Mouse (Mus musculus) embryo, embryonic 10 days (tissue): ENCODE data around the gene Ms4a6c.
"Not testable (repeated sequence)": the region's sequence is repeated elsewhere in the genome, so short reads cannot be mapped to it uniquely, and the experiment has no call there.

ENCODE experiments used
- DNase-seq: peaks from one replicate; pipeline ENCODE4 v3.0.0-alpha.2; 2015; ENCODE audit warnings: low spot score

Gene Ms4a6c

DNA sequence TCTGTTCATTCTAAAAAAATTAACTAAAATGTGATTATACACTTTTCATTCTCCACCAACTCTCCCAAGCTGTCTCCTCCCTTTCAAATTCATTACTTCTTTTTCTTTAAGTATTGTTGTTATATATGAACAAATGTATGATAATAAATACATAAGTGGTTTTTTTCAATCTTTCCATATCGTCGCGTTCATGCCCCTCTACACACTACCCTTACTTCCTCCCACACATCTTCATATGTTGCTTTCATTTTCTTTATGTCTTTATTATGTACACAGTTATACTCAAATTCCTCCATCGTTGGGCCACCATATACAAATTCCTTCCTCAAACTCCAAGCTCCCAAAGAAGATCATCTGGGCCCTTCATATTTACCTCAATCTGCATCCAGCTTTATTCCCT lies 32.2 kb downstream of the Ms4a6c start:
- DNase-seq: no peak

DNA sequence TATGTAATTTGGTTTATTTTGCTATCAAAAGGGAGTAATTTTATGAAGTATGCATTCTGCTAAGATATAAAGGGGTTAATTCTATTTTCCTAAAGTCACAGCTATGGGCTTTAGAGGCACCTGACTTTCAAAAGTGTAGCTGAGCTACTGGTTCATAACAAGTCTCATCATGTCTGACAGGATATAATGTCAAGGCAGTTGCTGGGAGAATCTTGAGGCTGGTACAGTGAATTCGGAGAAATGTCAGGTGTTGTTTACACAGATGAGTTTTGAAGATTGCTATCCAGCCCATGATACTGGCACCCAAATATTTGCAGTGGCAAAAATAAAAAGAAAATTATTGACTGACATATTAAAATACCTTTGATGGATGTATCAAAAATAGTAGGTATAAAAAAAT lies 35.7 kb downstream of the Ms4a6c start:
- DNase-seq: no peak

DNA sequence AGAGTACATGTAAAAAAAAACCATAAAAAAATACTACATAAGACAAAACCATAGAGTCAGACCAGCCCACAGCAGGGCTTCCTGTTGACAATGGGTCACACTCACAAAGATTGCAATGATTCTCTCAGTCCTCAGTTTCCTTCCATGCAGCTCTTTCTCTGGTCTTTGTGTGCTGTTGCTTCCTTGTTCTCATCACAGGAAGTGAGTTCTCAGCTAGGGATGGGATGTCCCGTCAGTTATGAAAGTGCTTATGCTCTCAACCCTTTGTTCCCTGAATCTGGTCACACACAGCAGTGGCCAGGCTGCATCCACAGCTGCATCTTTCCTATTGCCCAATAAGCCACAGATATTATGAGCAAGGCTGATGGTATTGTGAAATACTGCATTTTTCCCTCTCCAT lies 44.3 kb downstream of the Ms4a6c start:
- no peak for DNase-seq

DNA sequence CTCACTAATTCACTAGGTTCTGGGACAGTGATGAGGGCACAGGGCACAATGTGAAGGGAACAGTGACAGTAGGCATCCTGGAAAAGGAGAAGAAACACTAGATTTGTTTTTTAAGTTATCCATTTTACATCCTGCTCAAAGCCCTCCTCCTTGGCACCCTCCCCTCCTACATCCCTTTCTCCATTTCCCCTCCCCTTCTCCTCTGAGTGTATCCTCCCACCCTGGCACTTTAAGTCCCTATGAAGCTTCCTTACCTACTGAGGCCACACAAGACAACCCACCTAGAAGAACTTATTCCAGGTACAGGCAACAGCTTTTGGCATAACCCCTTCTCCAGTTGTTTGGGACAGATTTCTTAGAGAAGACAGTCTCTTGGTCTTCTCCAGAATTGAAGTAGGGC lies 47.1 kb downstream of the Ms4a6c start, which contains the start of gene Ms4a6b:
Gene Ms4a6b, plus strand, starts transcription at position 267 of the 400 bp plus-strand sequence.
- DNase-seq: no peak

DNA sequence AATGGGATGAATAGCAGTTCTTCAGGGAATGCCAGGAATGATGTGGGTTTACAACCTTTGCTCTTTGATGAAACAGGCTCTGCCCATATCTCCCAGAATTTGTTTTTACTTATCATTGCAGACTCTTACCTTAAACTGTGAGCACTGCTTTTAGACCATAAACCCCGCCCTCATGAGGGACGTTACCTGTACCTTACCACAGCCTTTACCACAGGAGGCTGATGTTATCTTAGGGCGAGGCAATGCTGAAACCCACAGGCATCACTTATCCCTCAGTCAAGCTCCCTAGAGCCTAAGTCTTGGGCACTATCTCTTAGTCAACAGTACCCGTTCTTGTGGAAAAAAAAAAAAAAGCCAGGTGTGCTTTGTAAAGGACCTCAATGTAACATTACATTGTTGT lies 47.7 kb downstream of the Ms4a6c start:
- DNase-seq: no peak

DNA sequence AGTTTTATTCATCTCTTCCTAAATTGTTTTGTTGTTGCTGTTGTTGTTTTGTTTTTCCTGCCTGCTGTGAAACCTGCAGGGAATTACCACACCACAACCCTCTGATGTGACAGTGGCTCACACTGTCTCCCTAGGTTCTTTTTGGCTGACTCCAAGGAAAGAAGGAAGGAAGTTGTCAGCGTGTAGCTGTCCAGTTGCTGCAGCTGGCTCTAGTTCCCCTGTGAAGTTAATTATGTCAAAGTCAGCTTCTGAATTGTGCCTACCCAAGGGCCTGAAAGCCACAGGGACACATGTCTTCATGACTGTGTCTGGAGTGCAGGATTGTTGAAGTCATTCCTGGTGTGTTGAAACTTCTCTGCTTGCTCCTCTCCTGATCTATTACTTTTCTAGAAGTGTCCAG lies 48.2 kb downstream of the Ms4a6c start:
- not testable (repeated sequence) for DNase-seq

DNA sequence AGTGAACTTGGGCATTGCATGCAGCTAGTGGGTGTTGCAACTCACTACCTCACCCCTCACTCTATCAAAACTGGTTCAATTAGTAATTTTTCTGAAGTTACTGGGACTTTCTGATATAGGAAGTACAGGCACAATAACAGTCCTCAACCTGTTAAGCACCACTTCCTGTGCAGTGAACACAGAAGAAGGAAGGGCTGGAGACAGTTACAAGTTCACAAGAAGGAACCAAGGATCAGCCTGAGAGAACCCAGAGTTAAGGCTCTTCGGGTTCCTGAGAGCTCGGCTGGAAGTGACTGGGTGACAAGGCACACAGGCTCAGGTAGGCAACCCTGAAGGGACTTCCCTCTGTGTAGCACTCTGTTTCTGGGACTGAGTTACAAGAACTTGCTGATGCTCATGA lies 49.2 kb downstream of the Ms4a6c start:
- not testable (repeated sequence) for DNase-seq

DNA sequence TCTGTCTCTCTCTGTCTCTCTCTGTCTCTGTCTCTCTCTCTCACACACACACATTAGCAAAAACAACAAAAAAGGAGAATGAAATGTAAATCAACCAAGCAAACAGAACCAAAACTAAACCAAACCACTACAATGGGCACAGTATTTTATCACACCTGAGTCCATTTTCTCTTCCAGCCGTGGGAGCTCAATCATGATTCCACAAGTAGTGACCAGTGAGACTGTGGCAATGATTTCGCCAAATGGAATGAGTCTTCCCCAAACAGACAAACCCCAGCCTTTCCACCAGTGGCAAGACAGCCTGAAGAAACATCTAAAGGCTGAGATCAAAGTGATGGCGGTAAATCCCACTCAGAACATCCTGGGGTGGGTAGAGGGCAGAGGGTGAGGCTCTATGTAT lies 51.0 kb downstream of the Ms4a6c start:
- DNase-seq: no peak
